Mouse (Mus musculus): ENCODE results near the gene Fam120c. TPM values are rescaled to one million over a fixed set of nuclear protein-coding genes. Genes with fewer than 3 reads are reported as not detected.

Fam120c gene
- total and polyA plus RNA-seq, 2 experiments from 2014 or later, result 7.4 to 22.3 TPM

- no peaks in the 10 kb centered on the region for H3K9me3 ChIP-seq (ENCODE audit: low read length)
- H3K4me2 ChIP-seq (ENCODE audit: low read depth, low read length, poor library complexity, severe bottlenecking), result no peak overlapping the region
- no peaks in the 10 kb centered on the region for H3K4me1 ChIP-seq (ENCODE audit: insufficient read depth, low read length)
- no peak overlapping the region for H3K27ac ChIP-seq (ENCODE audit: low read depth, low read length)
- no peaks in the 10 kb centered on the region for H3K27me3 ChIP-seq (ENCODE audit: insufficient read depth, low read length)
- no peak overlapping the region for H3K4me3 ChIP-seq (ENCODE audit: low read depth, low read length)
- no peaks in the 10 kb centered on the region for H3K36me3 ChIP-seq (ENCODE audit: insufficient read depth, low read length)
- WGBS, result 90% methylated on average over 2 of the region's 2 CpGs
- H3K9ac ChIP-seq (replicated peaks; ENCODE audit: low read length, poor library complexity, severe bottlenecking), result no peak overlapping the region
- DNase-seq (ENCODE audit: low spot score) (no peak), ATAC-seq (ENCODE audit: low FRiP score) (no peak)
- no peak for TF ChIP-seq CTCF (IDR thresholded peaks at IDR 0.05)
Observed at GRCm38 (mm10) chrX:151513694-151514093, 169.7 kb downstream of the Fam120c start.

- 63% methylated on average over 1 of the region's 1 CpGs for WGBS
- TF ChIP-seq CTCF (IDR thresholded peaks at IDR 0.05), result no peak
- H3K27me3 ChIP-seq (ENCODE audit: insufficient read depth, low read length), result no peaks in the 10 kb centered on the region
- no peak for DNase-seq (ENCODE audit: low spot score)
- H3K4me3 ChIP-seq (ENCODE audit: low read depth, low read length), result no peak overlapping the region
- no peak overlapping the region for H3K4me2 ChIP-seq (ENCODE audit: low read depth, low read length, poor library complexity, severe bottlenecking)
- ATAC-seq (ENCODE audit: low FRiP score), result no peak
- no peaks in the 10 kb centered on the region for H3K36me3 ChIP-seq (ENCODE audit: insufficient read depth, low read length)
- no peak overlapping the region for H3K27ac ChIP-seq (ENCODE audit: low read depth, low read length)
- H3K9me3 ChIP-seq (ENCODE audit: low read length), result no peaks in the 10 kb centered on the region
- no peaks in the 10 kb centered on the region for H3K4me1 ChIP-seq (ENCODE audit: insufficient read depth, low read length)
- H3K9ac ChIP-seq (replicated peaks; ENCODE audit: low read length, poor library complexity, severe bottlenecking), result no peak overlapping the region
Observed at GRCm38 (mm10) chrX:151518181-151518580, 174.2 kb downstream of the Fam120c start.

GRCm38 (mm10) chrX:151520127-151520457 lies 176.1 kb downstream of the Fam120c start:
- Histone ChIP-seq H3K4me1 (ENCODE audit: insufficient read depth, low read length) (no peaks in the 10 kb centered on the region), H3K4me2 (ENCODE audit: low read depth, low read length, poor library complexity, severe bottlenecking) (peak overlapping the region; percentile 38), H3K9me3 (ENCODE audit: low read length) (no peaks in the 10 kb centered on the region), H3K27ac (ENCODE audit: low read depth, low read length) (peak overlapping the region; percentile 96), H3K36me3 (ENCODE audit: insufficient read depth, low read length) (no peaks in the 10 kb centered on the region), H3K9ac (replicated peaks; ENCODE audit: low read length, poor library complexity, severe bottlenecking) (peak overlapping the region; percentile 68; the same call in 1 of the 2 replicates), H3K27me3 (ENCODE audit: insufficient read depth, low read length) (no peaks in the 10 kb centered on the region), H3K4me3 (ENCODE audit: low read depth, low read length) (peak overlapping the region; percentile 49)
- no peak for DNase-seq (ENCODE audit: low spot score)
- no peak for TF ChIP-seq CTCF (IDR thresholded peaks at IDR 0.05)
- 21% methylated on average over 17 of the region's 17 CpGs for WGBS
- ATAC-seq (ENCODE audit: low FRiP score), result no peak

DNA sequence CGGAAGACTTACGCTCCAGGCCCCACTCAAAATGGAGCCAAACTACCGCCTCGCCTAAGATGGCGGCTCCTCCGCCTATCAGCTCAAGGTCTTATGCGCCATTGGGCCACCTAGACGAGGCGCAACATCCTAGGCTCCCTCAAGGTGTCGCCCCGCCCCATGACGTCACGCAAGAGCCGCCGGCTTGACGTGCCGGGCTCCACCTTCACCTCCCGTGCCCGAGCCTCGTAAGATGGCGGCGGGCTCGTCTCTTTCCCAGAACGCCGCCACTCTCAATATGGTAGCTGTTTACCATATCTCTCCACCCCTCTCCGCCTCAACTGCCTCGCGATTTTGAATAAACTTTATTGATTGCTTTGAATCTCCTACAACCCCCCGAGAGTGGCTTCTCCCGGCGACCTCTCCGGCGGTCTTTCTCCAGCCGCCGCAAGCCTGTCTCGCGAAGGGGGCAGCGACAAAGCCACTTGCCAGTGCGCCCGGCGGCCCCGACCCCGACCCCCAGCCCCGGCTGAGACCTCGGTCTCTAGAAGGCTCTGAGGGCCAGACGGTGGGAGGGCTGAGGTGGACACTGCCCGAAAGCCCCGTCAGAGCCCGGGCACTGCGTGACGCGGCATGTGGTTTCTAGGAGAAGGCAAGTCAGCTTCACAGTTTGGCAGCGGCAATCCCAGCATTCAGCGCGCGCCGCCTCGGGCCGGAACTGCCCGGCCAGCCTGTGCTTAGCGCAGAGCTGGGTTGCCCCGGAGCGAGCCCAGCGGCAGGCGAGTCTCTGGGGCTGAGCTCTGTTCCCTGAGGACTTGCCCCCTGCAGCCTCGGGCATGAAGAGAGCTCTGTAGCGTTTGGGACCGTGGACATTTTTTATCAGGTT lies 176.7 kb downstream of the Fam120c start, which contains the start of gene Phf8:
TSS of gene Phf8 (plus strand) at position 215 of the 865 bp plus-strand sequence.
- H3K9me3 ChIP-seq (ENCODE audit: low read length), result no peaks in the 10 kb centered on the region
- TF ChIP-seq CTCF (IDR thresholded peaks at IDR 0.05), result peak; percentile 43
- peak within 1 kb of the TSS; percentile 96 for H3K27ac ChIP-seq (ENCODE audit: low read depth, low read length)
- H3K36me3 ChIP-seq (ENCODE audit: insufficient read depth, low read length), result no peaks in the 10 kb centered on the region
- peak within 1 kb of the TSS; percentile 57 for H3K4me2 ChIP-seq (ENCODE audit: low read depth, low read length, poor library complexity, severe bottlenecking)
- DNase-seq (ENCODE audit: low spot score), result peak; percentile 97
- H3K27me3 ChIP-seq (ENCODE audit: insufficient read depth, low read length), result no peaks in the 10 kb centered on the region
- 19% methylated on average over 59 of the region's 68 CpGs for WGBS
- H3K4me1 ChIP-seq (ENCODE audit: insufficient read depth, low read length), result no peaks in the 10 kb centered on the region
- ATAC-seq (ENCODE audit: low FRiP score), result peak; percentile 98
- peak within 1 kb of the TSS; percentile 68 for H3K9ac ChIP-seq (replicated peaks; ENCODE audit: low read length, poor library complexity, severe bottlenecking)
- peak within 1 kb of the TSS; percentile 49 for H3K4me3 ChIP-seq (ENCODE audit: low read depth, low read length)

Other genes starting within 250 kb of the Fam120c start
- gene Tsr2, start 247.6 kb upstream of the Fam120c start, total RNA-seq (2014; rRNA removed), result 24.1 and 33.0 TPM in 2 replicates
- 41.9 and 45.6 TPM in 2 replicates for gene Tsr2, start 247.6 kb upstream of the Fam120c start, polyA plus RNA-seq (2015; fragmentation: Nextera tagmentation; extraction: Ambion mirVana)
- 74.5 and 80.0 TPM in 2 replicates for gene Wnk3, start 146.1 kb upstream of the Fam120c start, total RNA-seq (2014; rRNA removed)
- gene Wnk3, start 146.1 kb upstream of the Fam120c start, polyA plus RNA-seq (2015; fragmentation: Nextera tagmentation; extraction: Ambion mirVana), result 12.6 and 15.2 TPM in 2 replicates
- gene Phf8, start 176.5 kb downstream of the Fam120c start, total RNA-seq (2014; rRNA removed), result 18.1 and 23.2 TPM in 2 replicates
- gene Phf8, start 176.5 kb downstream of the Fam120c start, polyA plus RNA-seq (2015; fragmentation: Nextera tagmentation; extraction: Ambion mirVana), result 8.6 and 9.2 TPM in 2 replicates

Data from midbrain, postnatal 0 days (tissue).